Mouse (Mus musculus): ENCODE measurements around the gene Cabp7. TPM values are rescaled to one million over a fixed set of nuclear protein-coding genes. Genes with fewer than 3 reads are reported as not detected.
A peak's percentile ranks its signal among the peaks of the same experiment; 100 is the strongest.
"Not testable (repeated sequence)": the region's sequence is repeated elsewhere in the genome, so short reads cannot be mapped to it uniquely, and the experiment has no call there.

Gene Cabp7
- total RNA-seq, 2 experiments from 2014 or later, result 4.5 to 5.5 TPM

- intact Hi-C loops (cut with DNase I), result no loop called here
- DNase-seq (ENCODE audit: extremely low spot score in 1 of 2, low spot score in 2 of 2), result no peak
These were observed 31.0 kb downstream of the Cabp7 start for GRCm38 (mm10) chr11:4715596-4715995.

- no peak for DNase-seq (ENCODE audit: extremely low spot score in 1 of 2, low spot score in 2 of 2)
- intact Hi-C loops (cut with DNase I), result no loop called here
These were observed 31.9 kb downstream of the Cabp7 start for GRCm38 (mm10) chr11:4714727-4715126.

GRCm38 (mm10) chr11:4712822-4713221 lies 33.8 kb downstream of the Cabp7 start:
- intact Hi-C loops (cut with DNase I), result no loop called here
- no peak for DNase-seq (ENCODE audit: extremely low spot score in 1 of 2, low spot score in 2 of 2)

GRCm38 (mm10) chr11:4710188-4710587 lies 36.4 kb downstream of the Cabp7 start:
- DNase-seq (ENCODE audit: extremely low spot score in 1 of 2, low spot score in 2 of 2); intact Hi-C loops (cut with DNase I): not testable (repeated sequence)

GRCm38 (mm10) chr11:4705178-4705577 lies 41.4 kb downstream of the Cabp7 start:
- no peak for DNase-seq (ENCODE audit: extremely low spot score in 1 of 2, low spot score in 2 of 2)
- intact Hi-C loops (cut with DNase I), result no loop called here

- DNase-seq (ENCODE audit: extremely low spot score in 1 of 2, low spot score in 2 of 2), result peak; percentile 91 to 95
- intact Hi-C loops (cut with DNase I), result loop anchor here (5.0 kb wide), 1 partner anchor 267 kb away; no protein-coding TSS in a partner anchor
These were observed 42.3 kb downstream of the Cabp7 start, which contains the start of the genes Uqcr10 and Zmat5 for GRCm38 (mm10) chr11:4704072-4704964. Gene Uqcr10 (minus strand): TSS chr11:4704342. Gene Zmat5 (plus strand): TSS chr11:4704678.

GRCm38 (mm10) chr11:4703688-4704071 lies 42.9 kb downstream of the Cabp7 start:
- DNase-seq (ENCODE audit: extremely low spot score in 1 of 2, low spot score in 2 of 2), result no peak
- intact Hi-C loops (cut with DNase I), result loop anchor here (5.0 kb wide), 1 partner anchor 266 kb away; no protein-coding TSS in a partner anchor

GRCm38 (mm10) chr11:4700726-4701125 lies 45.9 kb downstream of the Cabp7 start:
- no peak for DNase-seq (ENCODE audit: extremely low spot score in 1 of 2, low spot score in 2 of 2)
- intact Hi-C loops (cut with DNase I), result loop anchor here (5.0 kb wide), 1 partner anchor 263 kb away; no protein-coding TSS in a partner anchor

- intact Hi-C loops (cut with DNase I), result no loop called here
- peak; percentile 34 to 82 for DNase-seq (ENCODE audit: extremely low spot score in 1 of 2, low spot score in 2 of 2)
These were observed 49.3 kb downstream of the Cabp7 start for GRCm38 (mm10) chr11:4697043-4697983.

- no peak for DNase-seq (ENCODE audit: extremely low spot score in 1 of 2, low spot score in 2 of 2)
- intact Hi-C loops (cut with DNase I), result no loop called here
These were observed 54.4 kb downstream of the Cabp7 start for GRCm38 (mm10) chr11:4692162-4692561.

GRCm38 (mm10) chr11:4691213-4691612 lies 55.4 kb downstream of the Cabp7 start:
- intact Hi-C loops (cut with DNase I), result no loop called here
- DNase-seq (ENCODE audit: extremely low spot score in 1 of 2, low spot score in 2 of 2), result no peak

- intact Hi-C loops (cut with DNase I), result no loop called here
- DNase-seq (ENCODE audit: extremely low spot score in 1 of 2, low spot score in 2 of 2), result no peak
These were observed 56.2 kb downstream of the Cabp7 start for GRCm38 (mm10) chr11:4690353-4690752.

- no peak for DNase-seq (ENCODE audit: extremely low spot score in 1 of 2, low spot score in 2 of 2)
- intact Hi-C loops (cut with DNase I), result no loop called here
These were observed 57.8 kb downstream of the Cabp7 start for GRCm38 (mm10) chr11:4688632-4689380.

GRCm38 (mm10) chr11:4687874-4688273 lies 58.7 kb downstream of the Cabp7 start:
- intact Hi-C loops (cut with DNase I), result no loop called here
- DNase-seq (ENCODE audit: extremely low spot score in 1 of 2, low spot score in 2 of 2), result no peak

GRCm38 (mm10) chr11:4687027-4687426 lies 59.6 kb downstream of the Cabp7 start:
- intact Hi-C loops (cut with DNase I), result no loop called here
- DNase-seq (ENCODE audit: extremely low spot score in 1 of 2, low spot score in 2 of 2), result no peak
